Mouse (Mus musculus) hindbrain, embryonic 13.5 days (tissue): ENCODE measurements at regions not wholly inside any gene's neighbourhood (a gene's known extent, or its start where the extent isn't known, plus 50 kb on each side); places are given as distances from the start of the nearest gene placed in this dataset.
A peak's percentile ranks its signal among the peaks of the same experiment; 100 is the strongest.

Experiments
- ATAC-seq: fragments of 200-750 bp; cut with Nextera tagmentation; 2 replicates; pipeline ENCODE4 v1.8.0; 2017; ENCODE audit warnings: moderate TSS enrichment; ENCODE audit not compliant: low FRiP score
- H3K27ac ChIP-seq: fragments of 300-500 bp; sonication (generic); 2 replicates; pipeline ENCODE4 v1.5.1; 2015; ENCODE audit warnings: inconsistent platforms, mild to moderate bottlenecking, moderate library complexity
- H3K27me3 ChIP-seq: fragments of 300-500 bp; sonication (generic); 2 replicates; pipeline ENCODE4 v1.6.1; 2015; ENCODE audit warnings: mild to moderate bottlenecking, inconsistent platforms
- H3K36me3 ChIP-seq: fragments of 300-500 bp; sonication (generic); 2 replicates; pipeline ENCODE4 v1.6.1; 2015; ENCODE audit warnings: mild to moderate bottlenecking, inconsistent platforms
- H3K4me1 ChIP-seq: fragments of 300-500 bp; sonication (generic); replicated peaks from 2 replicates; pipeline ENCODE4 v1.6.1; 2015; ENCODE audit warnings: inconsistent platforms
- H3K4me2 ChIP-seq: fragments of 300-500 bp; sonication (generic); 2 replicates; pipeline ENCODE4 v1.6.1; 2015; ENCODE audit warnings: inconsistent platforms, mild to moderate bottlenecking, moderate library complexity
- H3K4me3 ChIP-seq: fragments of 300-500 bp; sonication (generic); 2 replicates; pipeline ENCODE4 v1.5.1; 2015; ENCODE audit warnings: mild to moderate bottlenecking, inconsistent platforms
- H3K9ac ChIP-seq: fragments of 300-500 bp; sonication (generic); 2 replicates; pipeline ENCODE4 v1.6.1; 2015; ENCODE audit warnings: mild to moderate bottlenecking, inconsistent platforms
- H3K9me3 ChIP-seq: fragments of 300-500 bp; sonication (generic); 2 replicates; pipeline ENCODE4 v1.6.1; 2016; ENCODE audit warnings: inconsistent platforms
- WGBS: fragments of 180-500 bp; shearing (Covaris S2); methylation state at CpG from one replicate; pipeline ENCODE4 v1.1.7; 2015; 5-methylcytosine and 5-hydroxymethylcytosine counted together

DNA sequence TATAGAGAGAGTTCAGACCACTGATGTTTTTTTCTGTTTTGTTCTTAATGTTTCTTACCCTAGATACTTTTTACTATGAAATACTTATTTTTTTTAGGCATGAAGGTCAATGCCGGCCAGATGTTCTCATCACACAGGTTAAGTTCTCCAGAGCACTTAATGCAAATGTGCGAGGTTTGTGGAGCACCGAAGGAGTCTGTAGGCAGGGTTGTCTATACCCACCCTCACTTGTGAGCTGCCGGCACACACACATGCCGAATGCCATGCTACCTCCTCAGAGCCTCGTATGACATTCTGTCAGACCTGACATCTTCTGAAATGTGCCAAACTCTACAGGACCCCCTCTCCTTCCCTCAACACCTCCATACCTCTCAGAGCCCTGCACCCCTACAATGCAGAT is 80.5 kb upstream of the Ccn6 start:
- Histone ChIP-seq H3K4me3 (no peak overlapping the region), H3K27ac (no peak overlapping the region), H3K9me3 (no peaks in the 10 kb centered on the region), H3K4me2 (no peak overlapping the region), H3K9ac (no peak overlapping the region), H3K36me3 (no peaks in the 10 kb centered on the region), H3K27me3 (no peaks in the 10 kb centered on the region), H3K4me1 (peaks cover 11% of the 10 kb centered on the region)
- ATAC-seq: no peak
- WGBS: 89% methylated on average over 6 of the region's 6 CpGs

- Histone ChIP-seq H3K27ac (no peak overlapping the region), H3K9me3 (no peaks in the 10 kb centered on the region), H3K4me3 (no peak overlapping the region), H3K4me1 (peaks cover 19% of the 10 kb centered on the region), H3K27me3 (no peaks in the 10 kb centered on the region), H3K36me3 (no peaks in the 10 kb centered on the region), H3K4me2 (no peak overlapping the region), H3K9ac (no peak overlapping the region)
- ATAC-seq: no peak
- WGBS: 89% methylated on average over 5 of the region's 5 CpGs
Measured at GRCm38 (mm10) chr10:39242398-39242797, 78.8 kb upstream of the Ccn6 start.

- WGBS: 81% methylated on average over 6 of the region's 6 CpGs
- peaks cover 19% of the 10 kb centered on the region for H3K4me1 ChIP-seq
- no peak overlapping the region for H3K9ac ChIP-seq
- no peak overlapping the region for H3K4me3 ChIP-seq
- no peaks in the 10 kb centered on the region for H3K9me3 ChIP-seq
- no peaks in the 10 kb centered on the region for H3K36me3 ChIP-seq
- no peak overlapping the region for H3K4me2 ChIP-seq
- no peaks in the 10 kb centered on the region for H3K27me3 ChIP-seq
- ATAC-seq: no peak
- H3K27ac ChIP-seq: no peak overlapping the region
Measured at GRCm38 (mm10) chr10:39241922-39242321, 78.3 kb upstream of the Ccn6 start.

- no peaks in the 10 kb centered on the region for H3K9me3 ChIP-seq
- no peak overlapping the region for H3K9ac ChIP-seq
- no peaks in the 10 kb centered on the region for H3K36me3 ChIP-seq
- no peak overlapping the region for H3K27ac ChIP-seq
- H3K4me1 ChIP-seq: peaks cover 19% of the 10 kb centered on the region
- no peaks in the 10 kb centered on the region for H3K27me3 ChIP-seq
- 58% methylated on average over 3 of the region's 3 CpGs for WGBS
- ATAC-seq: no peak
- H3K4me3 ChIP-seq: no peak overlapping the region
- H3K4me2 ChIP-seq: no peak overlapping the region
Measured at GRCm38 (mm10) chr10:39241486-39241885, 77.9 kb upstream of the Ccn6 start.

GRCm38 (mm10) chr10:39240966-39241365 is 77.4 kb upstream of the Ccn6 start:
- Histone ChIP-seq H3K4me3 (no peak overlapping the region), H3K4me1 (peaks cover 19% of the 10 kb centered on the region), H3K36me3 (no peaks in the 10 kb centered on the region), H3K4me2 (no peak overlapping the region), H3K9ac (no peak overlapping the region), H3K27me3 (no peaks in the 10 kb centered on the region), H3K27ac (no peak overlapping the region), H3K9me3 (no peaks in the 10 kb centered on the region)
- 88% methylated on average over 7 of the region's 7 CpGs for WGBS
- ATAC-seq: no peak

GRCm38 (mm10) chr10:39240178-39240791 is 76.7 kb upstream of the Ccn6 start:
- Histone ChIP-seq H3K27me3 (no peaks in the 10 kb centered on the region), H3K27ac (peak overlapping the region; percentile 61), H3K4me1 (peaks cover 19% of the 10 kb centered on the region), H3K4me2 (peak overlapping the region; percentile 34), H3K9me3 (no peaks in the 10 kb centered on the region), H3K4me3 (no peak overlapping the region), H3K36me3 (no peaks in the 10 kb centered on the region), H3K9ac (0 out of 2 replicates have a peak overlapping the region, but pooled peaks have one; percentile 14)
- no peak; the same call in 1 of the 2 replicates for ATAC-seq
- 43% methylated on average over 11 of the region's 11 CpGs for WGBS

- no peaks in the 10 kb centered on the region for H3K36me3 ChIP-seq
- WGBS: 17% methylated on average over 17 of the region's 17 CpGs
- peak; percentile 89 for ATAC-seq
- peak overlapping the region; percentile 59 for H3K9ac ChIP-seq
- H3K4me2 ChIP-seq: peak overlapping the region; percentile 34
- H3K27ac ChIP-seq: peak overlapping the region; percentile 61
- H3K27me3 ChIP-seq: no peaks in the 10 kb centered on the region
- no peak overlapping the region for H3K4me3 ChIP-seq
- H3K9me3 ChIP-seq: no peaks in the 10 kb centered on the region
- peaks cover 19% of the 10 kb centered on the region for H3K4me1 ChIP-seq
Measured at GRCm38 (mm10) chr10:39239498-39240177, 76.0 kb upstream of the Ccn6 start.

- H3K4me1 ChIP-seq: peaks cover 19% of the 10 kb centered on the region
- H3K9me3 ChIP-seq: no peaks in the 10 kb centered on the region
- H3K27me3 ChIP-seq: 0 out of 2 replicates have a peak, but pooled peaks cover 3% of the 10 kb centered on the region
- H3K36me3 ChIP-seq: no peaks in the 10 kb centered on the region
- H3K9ac ChIP-seq: no peak overlapping the region
- 72% methylated on average over 10 of the region's 10 CpGs for WGBS
- peak overlapping the region; percentile 61; the same call in 1 of the 2 replicates for H3K27ac ChIP-seq
- no peak overlapping the region for H3K4me2 ChIP-seq
- H3K4me3 ChIP-seq: no peak overlapping the region
- no peak for ATAC-seq
Measured at GRCm38 (mm10) chr10:39238596-39238995, 75.0 kb upstream of the Ccn6 start.

- Histone ChIP-seq H3K4me2 (no peak overlapping the region), H3K27me3 (0 out of 2 replicates have a peak, but pooled peaks cover 3% of the 10 kb centered on the region), H3K9me3 (no peaks in the 10 kb centered on the region), H3K36me3 (no peaks in the 10 kb centered on the region), H3K4me3 (no peak overlapping the region), H3K27ac (no peak overlapping the region), H3K9ac (no peak overlapping the region), H3K4me1 (peaks cover 19% of the 10 kb centered on the region)
- WGBS: 94% methylated on average over 4 of the region's 4 CpGs
- ATAC-seq: no peak
Measured at GRCm38 (mm10) chr10:39237549-39237948, 74.0 kb upstream of the Ccn6 start.

GRCm38 (mm10) chr10:39233926-39234450 is 70.4 kb upstream of the Ccn6 start:
- WGBS: 89% methylated on average over 8 of the region's 8 CpGs
- Histone ChIP-seq H3K9ac (no peak overlapping the region), H3K36me3 (no peaks in the 10 kb centered on the region), H3K4me1 (peaks cover 17% of the 10 kb centered on the region), H3K27ac (no peak overlapping the region), H3K4me2 (no peak overlapping the region), H3K9me3 (no peaks in the 10 kb centered on the region), H3K27me3 (0 out of 2 replicates have a peak, but pooled peaks cover 3% of the 10 kb centered on the region), H3K4me3 (no peak overlapping the region)
- no peak for ATAC-seq

- Histone ChIP-seq H3K9ac (no peak overlapping the region), H3K4me2 (no peak overlapping the region), H3K27ac (no peak overlapping the region), H3K4me3 (no peak overlapping the region), H3K4me1 (peaks cover 11% of the 10 kb centered on the region), H3K9me3 (no peaks in the 10 kb centered on the region), H3K27me3 (0 out of 2 replicates have a peak, but pooled peaks cover 3% of the 10 kb centered on the region), H3K36me3 (no peaks in the 10 kb centered on the region)
- 77% methylated on average over 7 of the region's 7 CpGs for WGBS
- ATAC-seq: 0 out of 2 replicates have a peak, but pooled peaks have one; percentile 28
Measured at GRCm38 (mm10) chr10:39233191-39233590, 69.6 kb upstream of the Ccn6 start.

DNA sequence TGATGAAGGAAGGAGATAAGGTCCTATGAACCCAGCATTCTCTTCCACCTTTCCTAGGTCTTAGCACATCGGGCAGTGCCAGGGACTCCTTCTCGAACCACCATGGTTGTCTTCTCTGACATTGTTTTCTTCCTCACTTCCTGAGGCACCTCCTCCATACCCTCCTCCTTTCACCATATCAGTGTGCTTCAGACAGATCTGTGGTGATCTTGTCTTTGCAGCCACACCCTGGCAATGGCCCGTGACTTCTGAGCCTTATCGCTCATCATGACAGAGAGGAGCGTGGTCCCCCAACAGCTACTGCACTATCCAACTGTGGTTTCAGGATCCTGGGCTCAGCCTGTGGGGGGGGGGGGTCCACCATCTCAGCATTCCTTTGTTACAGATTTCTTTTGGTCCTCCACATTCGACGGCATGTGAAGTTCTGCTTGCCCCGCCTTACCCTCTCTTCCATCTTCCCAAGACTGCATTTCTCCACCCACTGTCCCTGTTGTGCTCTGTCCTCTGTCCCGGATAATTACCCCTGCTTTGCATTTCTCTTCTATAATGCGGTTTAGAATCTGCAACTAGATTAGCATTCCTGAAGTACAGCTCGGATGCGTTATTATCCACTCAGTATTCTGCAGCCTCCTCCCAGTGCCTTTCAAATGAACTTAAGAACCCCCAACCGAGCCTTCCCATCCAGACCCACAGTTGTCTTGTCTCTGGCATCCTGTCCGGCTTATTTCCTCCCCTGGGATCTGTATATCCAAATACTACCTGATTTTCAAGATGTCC is 67.2 kb upstream of the Ccn6 start:
- Histone ChIP-seq H3K9me3 (no peaks in the 10 kb centered on the region), H3K36me3 (no peaks in the 10 kb centered on the region), H3K4me3 (no peak overlapping the region), H3K27ac (0 out of 2 replicates have a peak overlapping the region, but pooled peaks have one; percentile 40), H3K4me2 (no peak overlapping the region), H3K9ac (no peak overlapping the region), H3K4me1 (peaks cover 30% of the 10 kb centered on the region), H3K27me3 (0 out of 2 replicates have a peak, but pooled peaks cover 3% of the 10 kb centered on the region)
- 40% methylated on average over 14 of the region's 14 CpGs for WGBS
- no peak for ATAC-seq
